Mouse (Mus musculus): ENCODE results near the gene Htr1f. TPM values are rescaled to one million over a fixed set of nuclear protein-coding genes. Genes with fewer than 3 reads are reported as not detected.

Gene Htr1f
- polyA plus RNA-seq, 1 experiment from 2014 or later: not detected

Small RNA genes lying within 50 kb of the gene (microRNA-seq; reads per million reads assigned to microRNA genes)
- gene Gm23374 (ENCODE audit: borderline number of aligned reads): not detected
